Mouse (Mus musculus) cerebellum, adult 2 months (tissue): ENCODE measurements around the gene Prm1.

Source experiments
- CTCF ChIP-seq: fragments of 200-500 bp; IDR thresholded peaks from 2 replicates; pipeline ENCODE4 v1.5.1; 2011; ENCODE audit warnings: low read depth, mild to moderate bottlenecking, control low read depth, low read length, moderate library complexity, borderline replicate concordance; ENCODE audit not compliant: insufficient read depth
- POLR2A ChIP-seq: fragments of 200-500 bp; IDR thresholded peaks from 2 replicates; pipeline ENCODE4 v1.6.1; 2011; ENCODE audit warnings: low read length, control low read depth, borderline replicate concordance; ENCODE audit not compliant: insufficient read depth

DNA sequence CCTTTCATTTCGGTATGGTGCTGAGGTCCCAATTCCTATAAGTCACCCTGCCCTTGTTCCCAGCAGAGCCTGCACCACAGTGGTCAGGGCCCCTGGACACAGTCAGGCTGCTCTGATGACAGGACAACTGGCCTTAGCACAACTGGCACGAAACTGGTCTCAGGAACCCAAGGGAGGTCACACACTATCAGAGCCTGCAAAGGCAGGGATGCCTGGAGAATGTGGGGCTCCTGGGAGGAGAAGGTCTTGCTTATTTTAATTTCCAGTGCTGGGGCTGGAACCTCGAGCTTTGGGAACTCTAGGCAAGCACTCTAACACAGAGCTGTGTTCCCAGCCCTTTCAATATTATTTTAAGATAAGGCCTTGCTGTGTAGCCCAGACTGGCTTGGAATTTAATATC, 14.3 kb upstream of the Prm1 start:
- TF ChIP-seq CTCF (no peak), POLR2A (no peak)
